Mouse (Mus musculus) stomach, embryonic 14.5 days (tissue): ENCODE results near the gene Prr14l. TPM values are rescaled to one million over a fixed set of nuclear protein-coding genes. Genes with fewer than 3 reads are reported as not detected.

ENCODE experiments used
- ATAC-seq: fragments of 200-750 bp; cut with Nextera tagmentation; 2 replicates; pipeline ENCODE4 v1.8.0; 2017; ENCODE audit warnings: low read depth, moderate TSS enrichment; ENCODE audit not compliant: insufficient number of reproducible peaks, insufficient read depth, low FRiP score
- H3K27ac ChIP-seq: fragments of 300-500 bp; sonication (generic); 2 replicates; pipeline ENCODE4 v1.5.1; 2014; ENCODE audit warnings: mild to moderate bottlenecking, low read length, moderate library complexity, mixed read lengths
- H3K27me3 ChIP-seq: fragments of 300-500 bp; sonication (generic); 2 replicates; pipeline ENCODE4 v1.6.1; 2014; ENCODE audit warnings: low read length, control low read depth, mixed read lengths; ENCODE audit not compliant: control insufficient read depth, insufficient read depth
- H3K36me3 ChIP-seq: fragments of 300-500 bp; sonication (generic); 2 replicates; pipeline ENCODE4 v1.6.1; 2014; ENCODE audit warnings: mild to moderate bottlenecking, control low read depth, low read length, moderate library complexity, mixed read lengths; ENCODE audit not compliant: control insufficient read depth, insufficient read depth
- H3K4me1 ChIP-seq: fragments of 300-500 bp; sonication (generic); 2 replicates; pipeline ENCODE4 v1.6.1; 2014; ENCODE audit warnings: low read length, control low read depth, mixed read lengths; ENCODE audit not compliant: control insufficient read depth, insufficient read depth
- H3K4me2 ChIP-seq: fragments of 300-500 bp; sonication (generic); replicated peaks from 2 replicates; pipeline ENCODE4 v1.6.1; 2014; ENCODE audit warnings: low read depth, low read length, control low read depth
- H3K4me3 ChIP-seq: fragments of 300-500 bp; sonication (generic); 2 replicates; pipeline ENCODE4 v1.5.1; 2014; ENCODE audit warnings: low read depth, low read length, control low read depth
- H3K9ac ChIP-seq: fragments of 300-500 bp; sonication (generic); replicated peaks from 2 replicates; pipeline ENCODE4 v1.6.1; 2014; ENCODE audit warnings: low read depth, mild to moderate bottlenecking, control low read depth, low read length, moderate library complexity, mixed read lengths
- H3K9me3 ChIP-seq: fragments of 300-500 bp; sonication (generic); 2 replicates; pipeline ENCODE4 v1.6.1; 2016; ENCODE audit warnings: low read depth, low read length, control low read depth; ENCODE audit not compliant: control insufficient read depth
- WGBS: fragments of 180-500 bp; shearing (Covaris S2); extraction: QIAGEN DNeasy Blood & Tissue Kit; methylation state at CpG from one replicate; pipeline ENCODE4 v1.1.7; 2014; 5-methylcytosine and 5-hydroxymethylcytosine counted together
- polyA plus RNA-seq: library from polyadenylated mRNA; unstranded; fragments of >200 nt; fragmentation: Nextera tagmentation; extraction: Ambion mirVana; gene quantifications from 2 replicates; pipeline ENCODE4 v1.2.1, GENCODE M21; 2014

Gene Prr14l
- polyA plus RNA-seq, 1 experiment from 2014 or later: 21.3 TPM

DNA sequence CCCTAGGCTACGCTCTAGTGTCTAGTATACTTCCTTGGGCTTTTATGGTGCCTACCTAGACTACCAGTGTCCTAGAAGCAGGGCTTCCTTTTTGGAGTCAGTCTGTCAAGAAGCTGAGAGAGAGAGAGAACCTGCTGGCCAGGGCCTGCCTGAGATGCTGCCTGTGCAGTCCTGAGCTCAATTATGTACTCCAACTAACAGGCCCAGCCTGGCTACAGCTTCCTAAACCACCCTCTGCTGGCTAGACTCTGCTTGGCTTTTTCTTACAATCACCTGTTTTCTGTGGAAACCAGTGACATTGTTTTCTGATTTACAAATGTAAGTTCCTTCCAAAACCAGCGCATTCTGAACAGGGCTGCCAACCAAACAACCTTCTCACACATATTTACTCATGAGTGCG, 113.9 kb downstream of the Prr14l start:
- 0 out of 2 replicates have a peak, but pooled peaks cover 4% of the 10 kb centered on the region for H3K36me3 ChIP-seq
- peaks cover 7% of the 10 kb centered on the region; the same call in 1 of the 2 replicates for H3K4me1 ChIP-seq
- no peaks in the 10 kb centered on the region for H3K9me3 ChIP-seq
- no peak overlapping the region for H3K9ac ChIP-seq
- no peak overlapping the region for H3K27ac ChIP-seq
- no peak for ATAC-seq
- no peak overlapping the region for H3K4me2 ChIP-seq
- no peaks in the 10 kb centered on the region for H3K27me3 ChIP-seq
- no peak overlapping the region for H3K4me3 ChIP-seq
- WGBS: 84% methylated on average over 3 of the region's 3 CpGs

Other genes starting within 250 kb of the Prr14l start
- gene Yes1, start 243.1 kb downstream of the Prr14l start, polyA plus RNA-seq: 33.3 and 36.8 TPM in 2 replicates
- 78.7 and 81.7 TPM in 2 replicates for gene Pisd, start 68.6 kb downstream of the Prr14l start, polyA plus RNA-seq
- not detected in 2 replicates for gene Gm20671, start 27.1 kb downstream of the Prr14l start, polyA plus RNA-seq
- gene Depdc5, start 9.4 kb upstream of the Prr14l start, polyA plus RNA-seq: 23.8 and 25.4 TPM in 2 replicates
- gene Ywhah, start 164.6 kb upstream of the Prr14l start, polyA plus RNA-seq: 388 and 396 TPM in 2 replicates
- gene Slc5a1, start 250.0 kb upstream of the Prr14l start, polyA plus RNA-seq: 1.1 and 2.0 TPM in 2 replicates